Mouse (Mus musculus) myocyte (in vitro differentiated cells): ENCODE results near the gene Kif3c. TPM values are rescaled to one million over a fixed set of nuclear protein-coding genes. Genes with fewer than 3 reads are reported as not detected.

ENCODE experiments used
- H3K27me3 ChIP-seq: one replicate; pipeline ENCODE4 v1.6.1; 2011; ENCODE audit not compliant: control insufficient read depth, insufficient read depth, insufficient read length
- H3K36me3 ChIP-seq: one replicate; pipeline ENCODE4 v1.6.1; 2011; ENCODE audit not compliant: control insufficient read depth, insufficient read depth
- H3K4me2 ChIP-seq: one replicate; pipeline ENCODE4 v1.6.1; 2011; ENCODE audit warnings: low read depth, control low read depth
- H3K4me3 ChIP-seq: one replicate; pipeline ENCODE4 v1.5.1; 2011; ENCODE audit warnings: mild to moderate bottlenecking, control low read depth, moderate library complexity
- H3K79me2 ChIP-seq: one replicate; pipeline ENCODE4 v1.6.1; 2011; ENCODE audit not compliant: control insufficient read depth, insufficient read depth
- H3ac ChIP-seq: one replicate; pipeline ENCODE4 v1.6.1; 2011; ENCODE audit not compliant: control insufficient read depth, insufficient read length
- CEBPB ChIP-seq: IDR thresholded peaks from 2 replicates; pipeline ENCODE4 v1.6.1; 2011; ENCODE audit warnings: mild to moderate bottlenecking, moderate library complexity; ENCODE audit not compliant: poor library complexity, insufficient read depth, severe bottlenecking
- E2F4 ChIP-seq: IDR thresholded peaks from one replicate; pipeline ENCODE4 v1.6.1; 2011; ENCODE audit warnings: mild to moderate bottlenecking, control low read depth, moderate library complexity; ENCODE audit not compliant: insufficient read depth
- MAX ChIP-seq: IDR thresholded peaks from one replicate; pipeline ENCODE4 v1.6.1; 2011; ENCODE audit warnings: low read depth, mild to moderate bottlenecking, control low read depth
- MYOD1 ChIP-seq, 3 experiments: IDR thresholded peaks; one replicate each; pipeline ENCODE4 v1.6.1; 2011; ENCODE audit warnings: control low read depth in 2 of 3, low read depth in 2 of 3, mild to moderate bottlenecking in 2 of 3, moderate library complexity in 1 of 3; ENCODE audit not compliant: insufficient read length in 2 of 3, control insufficient read depth in 1 of 3
- MYOG ChIP-seq, 3 experiments: IDR thresholded peaks; one replicate each; pipeline ENCODE4 v1.6.1; 2011; ENCODE audit warnings: control low read depth in 2 of 3, low read depth in 2 of 3, mild to moderate bottlenecking in 2 of 3; ENCODE audit not compliant: insufficient read length in 2 of 3, control insufficient read depth in 1 of 3, insufficient read depth in 1 of 3
- POLR2A ChIP-seq: IDR thresholded peaks from one replicate; pipeline ENCODE4 v1.6.1; 2011; ENCODE audit warnings: low read depth, mild to moderate bottlenecking, control low read depth, moderate library complexity; ENCODE audit not compliant: insufficient read length
- POLR2AphosphoS2 ChIP-seq: IDR thresholded peaks from one replicate; pipeline ENCODE4 v1.6.1; 2011; ENCODE audit warnings: low read depth, control low read depth; ENCODE audit not compliant: insufficient read length
- REST ChIP-seq: IDR thresholded peaks from one replicate; pipeline ENCODE4 v1.6.1; 2011; ENCODE audit warnings: mild to moderate bottlenecking, control low read depth, moderate library complexity; ENCODE audit not compliant: insufficient read depth, insufficient read length
- SRF ChIP-seq: IDR thresholded peaks from one replicate; pipeline ENCODE4 v1.6.1; 2011; ENCODE audit warnings: low read depth; ENCODE audit not compliant: control insufficient read depth, insufficient read length
- TCF12 ChIP-seq: IDR thresholded peaks from one replicate; pipeline ENCODE4 v1.6.1; 2011; ENCODE audit warnings: mild to moderate bottlenecking, control low read depth; ENCODE audit not compliant: poor library complexity, insufficient read depth, severe bottlenecking
- TCF3 ChIP-seq: IDR thresholded peaks from one replicate; pipeline ENCODE4 v1.6.1; 2011; ENCODE audit warnings: low read depth, control low read depth; ENCODE audit not compliant: insufficient read length
- USF1 ChIP-seq: IDR thresholded peaks from one replicate; pipeline ENCODE4 v1.6.1; 2011; ENCODE audit warnings: low read depth, mild to moderate bottlenecking, control low read depth, moderate library complexity
- polyA plus RNA-seq: library from polyadenylated mRNA; unstranded; fragments of >200 nt; fragmentation: generic; extraction: Trizol; gene quantifications from one replicate; pipeline ENCODE4 v1.2.1, GENCODE M21; 2012; ENCODE audit warnings: missing spikeins

Kif3c gene
- polyA plus RNA-seq, 1 experiment = 16.7 TPM

- H3K4me2 ChIP-seq = no peak overlapping the region
- H3K79me2 ChIP-seq = peaks cover 7% of the 10 kb centered on the region
- no peaks in the 10 kb centered on the region for H3K36me3 ChIP-seq
- no peak overlapping the region for H3K4me3 ChIP-seq
- no peaks in the 10 kb centered on the region for H3K27me3 ChIP-seq
- no peak overlapping the region for H3ac ChIP-seq
- no peak for TF ChIP-seq USF1
- no peak for TF ChIP-seq TCF3
- no peak for TF ChIP-seq SRF
- no peak for TF ChIP-seq MAX
- TF ChIP-seq POLR2AphosphoS2 = no peak
- no peak for TF ChIP-seq TCF12
- TF ChIP-seq REST = no peak
- no peak for TF ChIP-seq POLR2A
- TF ChIP-seq E2F4 = no peak
- TF ChIP-seq CEBPB = no peak
- no peak for TF ChIP-seq MYOG (IDR thresholded peaks at IDR 0.05; ENCODE audit: control insufficient read depth in 1 of 3, insufficient read depth in 1 of 3, insufficient read length in 2 of 3, low read depth in 2 of 3)
- TF ChIP-seq MYOD1 (IDR thresholded peaks at IDR 0.05; ENCODE audit: control insufficient read depth in 1 of 3, insufficient read length in 2 of 3, low read depth in 2 of 3) = no peak
These were observed 50.0 kb downstream of the Kif3c start for GRCm38 (mm10) chr12:3414956-3415355.

DNA sequence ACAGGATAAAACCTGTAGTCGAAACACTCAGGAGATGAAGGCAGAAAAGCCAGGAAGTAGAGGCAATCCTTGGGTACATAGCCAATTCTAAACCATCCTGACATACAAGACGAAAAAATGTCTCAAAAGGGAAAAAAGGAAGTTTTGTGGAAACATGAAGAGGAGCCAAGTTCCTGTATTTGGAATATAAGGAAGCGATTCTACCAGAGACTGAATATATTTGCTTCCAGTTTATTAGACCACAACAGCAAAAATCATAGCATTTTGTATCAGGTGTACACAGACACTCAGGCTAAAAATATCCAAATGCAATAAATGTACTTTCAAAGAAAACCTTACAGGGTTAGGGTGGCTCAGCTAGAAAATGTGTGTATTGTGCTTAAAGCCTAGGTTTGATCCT, 53.8 kb downstream of the Kif3c start:
- H3ac ChIP-seq = no peak overlapping the region
- H3K4me3 ChIP-seq = no peak overlapping the region
- TF ChIP-seq POLR2A (no peak), TCF3 (no peak), MYOG (IDR thresholded peaks at IDR 0.05; ENCODE audit: control insufficient read depth in 1 of 3, insufficient read depth in 1 of 3, insufficient read length in 2 of 3, low read depth in 2 of 3) (no peak), USF1 (no peak), POLR2AphosphoS2 (no peak), MYOD1 (IDR thresholded peaks at IDR 0.05; ENCODE audit: control insufficient read depth in 1 of 3, insufficient read length in 2 of 3, low read depth in 2 of 3) (no peak), E2F4 (no peak)
- H3K27me3 ChIP-seq = no peaks in the 10 kb centered on the region
- peaks cover 7% of the 10 kb centered on the region for H3K79me2 ChIP-seq
- no peak overlapping the region for H3K4me2 ChIP-seq
- H3K36me3 ChIP-seq = no peaks in the 10 kb centered on the region

DNA sequence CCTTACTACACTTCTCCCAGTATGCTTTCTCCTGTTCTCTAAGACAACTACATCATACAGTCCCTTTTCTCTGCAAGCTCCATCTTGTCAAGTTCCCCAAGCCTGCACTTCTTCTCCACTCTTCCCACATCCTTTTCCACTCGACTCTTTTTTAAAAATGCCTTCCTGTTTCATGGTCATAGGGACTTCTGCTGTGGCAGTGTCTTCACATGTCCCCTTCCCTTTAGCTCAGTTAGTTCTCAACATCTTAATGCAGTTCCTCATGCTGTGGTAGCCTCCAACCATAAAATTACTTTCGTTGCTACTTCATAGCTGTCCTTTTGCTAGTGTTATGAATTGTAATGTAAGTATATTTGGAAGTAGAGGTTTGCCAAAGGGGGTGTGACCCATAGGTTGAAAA, 55.6 kb downstream of the Kif3c start:
- no peaks in the 10 kb centered on the region for H3K27me3 ChIP-seq
- H3K79me2 ChIP-seq = peaks cover 21% of the 10 kb centered on the region
- no peak overlapping the region for H3ac ChIP-seq
- TF ChIP-seq POLR2AphosphoS2 (no peak), REST (no peak), TCF3 (no peak), MYOG (IDR thresholded peaks at IDR 0.05; ENCODE audit: control insufficient read depth in 1 of 3, insufficient read depth in 1 of 3, insufficient read length in 2 of 3, low read depth in 2 of 3) (no peak), POLR2A (no peak), USF1 (no peak), MAX (no peak), MYOD1 (IDR thresholded peaks at IDR 0.05; ENCODE audit: control insufficient read depth in 1 of 3, insufficient read length in 2 of 3, low read depth in 2 of 3) (no peak), SRF (no peak), CEBPB (no peak)
- no peaks in the 10 kb centered on the region for H3K36me3 ChIP-seq
- H3K4me2 ChIP-seq = no peak overlapping the region
- H3K4me3 ChIP-seq = no peak overlapping the region

DNA sequence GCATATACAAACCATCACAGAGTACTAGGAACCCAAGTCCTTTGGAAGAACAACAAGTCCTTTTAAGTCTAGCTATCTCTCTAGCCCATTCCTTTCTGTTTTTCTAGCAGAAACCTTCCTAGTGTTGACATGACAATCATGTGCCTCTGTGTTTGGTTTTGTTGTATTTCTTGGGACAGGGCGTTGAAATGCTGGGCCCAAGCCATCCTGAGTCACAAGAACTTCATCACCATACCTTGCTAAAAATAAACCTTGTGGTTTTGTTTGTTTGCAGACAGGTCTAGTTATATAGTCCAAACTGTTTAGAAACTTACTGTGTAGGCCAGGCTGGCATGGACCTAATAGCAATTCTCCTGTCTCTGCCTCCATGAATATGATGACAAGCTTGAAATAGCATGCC, 57.9 kb downstream of the Kif3c start:
- Histone ChIP-seq H3K79me2 (peaks cover 24% of the 10 kb centered on the region), H3ac (no peak overlapping the region), H3K36me3 (no peaks in the 10 kb centered on the region), H3K27me3 (no peaks in the 10 kb centered on the region), H3K4me3 (no peak overlapping the region), H3K4me2 (peak overlapping the region; percentile 33)
- TF ChIP-seq E2F4 = no peak
- no peak for TF ChIP-seq CEBPB
- TF ChIP-seq TCF3 = no peak
- no peak for TF ChIP-seq POLR2AphosphoS2
- TF ChIP-seq TCF12 = no peak
- no peak for TF ChIP-seq SRF
- TF ChIP-seq MAX = no peak
- no peak for TF ChIP-seq USF1
- TF ChIP-seq MYOD1 (IDR thresholded peaks at IDR 0.05; ENCODE audit: control insufficient read depth in 1 of 3, insufficient read length in 2 of 3, low read depth in 2 of 3) = no peak
- TF ChIP-seq MYOG (IDR thresholded peaks at IDR 0.05; ENCODE audit: control insufficient read depth in 1 of 3, insufficient read depth in 1 of 3, insufficient read length in 2 of 3, low read depth in 2 of 3) = no peak
- TF ChIP-seq REST = no peak
- no peak for TF ChIP-seq POLR2A

- H3K79me2 ChIP-seq = peaks cover 32% of the 10 kb centered on the region
These were observed 59.2 kb downstream of the Kif3c start for GRCm38 (mm10) chr12:3424179-3424578.

More at GRCm38 (mm10) chr12:3424179-3424578, 59.2 kb downstream of the Kif3c start:
- H3ac ChIP-seq = no peak overlapping the region
- H3K4me2 ChIP-seq = peak overlapping the region; percentile 92
- H3K36me3 ChIP-seq = no peaks in the 10 kb centered on the region
- H3K27me3 ChIP-seq = no peaks in the 10 kb centered on the region
- H3K4me3 ChIP-seq = no peak overlapping the region
- no peak for TF ChIP-seq TCF12
- no peak for TF ChIP-seq TCF3
- no peak for TF ChIP-seq SRF
- no peak for TF ChIP-seq CEBPB
